Mouse (Mus musculus) embryonic facial prominence, embryonic 14.5 days (tissue): ENCODE results near the gene Sept4. TPM values are rescaled to one million over a fixed set of nuclear protein-coding genes. Genes with fewer than 3 reads are reported as not detected.

Source experiments
- ATAC-seq: fragments of 200-750 bp; cut with Nextera tagmentation; 2 replicates; pipeline ENCODE4 v1.8.0; 2017; ENCODE audit warnings: low read depth, moderate number of reproducible peaks, moderate TSS enrichment
- DNase-seq: peaks from one replicate; pipeline ENCODE4 v3.0.0-alpha.2; 2015; ENCODE audit warnings: low spot score
- H3K27ac ChIP-seq: fragments of 300-500 bp; sonication (generic); replicated peaks from 2 replicates; pipeline ENCODE4 v1.5.1; 2014; ENCODE audit warnings: low read depth, mild to moderate bottlenecking, low read length, moderate library complexity
- H3K27me3 ChIP-seq: fragments of 300-500 bp; sonication (generic); replicated peaks from 2 replicates; pipeline ENCODE4 v1.6.1; 2014; ENCODE audit warnings: low read length; ENCODE audit not compliant: control insufficient read depth, insufficient read depth
- H3K36me3 ChIP-seq: fragments of 300-500 bp; sonication (generic); 2 replicates; pipeline ENCODE4 v1.6.1; 2014; ENCODE audit warnings: low read length, mixed read lengths; ENCODE audit not compliant: control insufficient read depth, insufficient read depth
- H3K4me1 ChIP-seq: fragments of 300-500 bp; sonication (generic); 2 replicates; pipeline ENCODE4 v1.6.1; 2014; ENCODE audit warnings: antibody characterized with exemption, low read length; ENCODE audit not compliant: control insufficient read depth, insufficient read depth
- H3K4me2 ChIP-seq: fragments of 300-500 bp; sonication (generic); 2 replicates; pipeline ENCODE4 v1.6.1; 2014; ENCODE audit warnings: low read depth, mild to moderate bottlenecking, low read length, moderate library complexity, mixed read lengths
- H3K4me3 ChIP-seq: fragments of 300-500 bp; sonication (generic); 2 replicates; pipeline ENCODE4 v1.5.1; 2014; ENCODE audit warnings: low read depth, mild to moderate bottlenecking, low read length
- H3K9ac ChIP-seq: fragments of 300-500 bp; sonication (generic); 2 replicates; pipeline ENCODE4 v1.6.1; 2014; ENCODE audit warnings: low read depth, mild to moderate bottlenecking, low read length, moderate library complexity, mixed read lengths
- H3K9me3 ChIP-seq: fragments of 300-500 bp; sonication (generic); 2 replicates; pipeline ENCODE4 v1.6.1; 2016; ENCODE audit warnings: low read length; ENCODE audit not compliant: control insufficient read depth
- WGBS: fragments of 180-500 bp; shearing (Covaris S2); extraction: QIAGEN DNeasy Blood & Tissue Kit; methylation state at CpG from one replicate; pipeline ENCODE4 v1.1.7; 2014; 5-methylcytosine and 5-hydroxymethylcytosine counted together
- polyA plus RNA-seq: library from polyadenylated mRNA; unstranded; fragments of >200 nt; fragmentation: Nextera tagmentation; extraction: Ambion mirVana; gene quantifications from 2 replicates; pipeline ENCODE4 v1.2.1, GENCODE M21; 2014

Sept4 gene
- polyA plus RNA-seq, 1 experiment from 2014 or later = 42.2 TPM

DNA sequence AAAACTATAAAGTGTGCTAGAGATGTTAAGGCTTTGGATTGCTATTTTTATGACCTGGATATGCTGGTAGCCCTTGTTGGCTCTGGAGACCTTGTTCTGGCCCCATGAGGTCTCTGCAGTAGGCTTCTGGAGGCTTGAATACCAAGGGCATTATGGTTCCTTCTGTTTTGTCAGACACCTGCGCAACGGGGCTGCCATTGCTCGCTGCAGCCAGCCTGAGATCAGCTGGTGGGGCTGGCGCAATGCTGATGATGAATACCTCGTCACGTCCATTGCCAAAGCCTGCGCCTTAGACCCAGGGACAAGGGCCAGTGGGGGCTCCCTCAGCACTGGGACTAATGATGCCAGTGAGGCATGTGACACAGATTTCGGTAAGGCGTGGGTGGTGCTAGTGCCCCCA, 33.5 kb downstream of the Sept4 start:
- H3K4me1 ChIP-seq = no peaks in the 10 kb centered on the region
- no peaks in the 10 kb centered on the region for H3K9me3 ChIP-seq
- H3K27ac ChIP-seq = no peak overlapping the region
- DNase-seq = no peak
- ATAC-seq = no peak
- peaks cover 100% of the 10 kb centered on the region for H3K36me3 ChIP-seq
- H3K27me3 ChIP-seq = no peaks in the 10 kb centered on the region
- no peak overlapping the region for H3K4me3 ChIP-seq
- no peak overlapping the region for H3K4me2 ChIP-seq
- no peak overlapping the region for H3K9ac ChIP-seq
- WGBS = 93% methylated on average over 9 of the region's 9 CpGs

GRCm38 (mm10) chr11:87603571-87603970, 34.9 kb downstream of the Sept4 start:
- ATAC-seq (no peak), DNase-seq (no peak)
- Histone ChIP-seq H3K4me1 (no peaks in the 10 kb centered on the region), H3K9me3 (no peaks in the 10 kb centered on the region), H3K4me3 (no peak overlapping the region), H3K27me3 (no peaks in the 10 kb centered on the region), H3K9ac (no peak overlapping the region), H3K27ac (no peak overlapping the region), H3K36me3 (peaks cover 100% of the 10 kb centered on the region), H3K4me2 (no peak overlapping the region)
- WGBS = 94% methylated on average over 2 of the region's 2 CpGs

DNA sequence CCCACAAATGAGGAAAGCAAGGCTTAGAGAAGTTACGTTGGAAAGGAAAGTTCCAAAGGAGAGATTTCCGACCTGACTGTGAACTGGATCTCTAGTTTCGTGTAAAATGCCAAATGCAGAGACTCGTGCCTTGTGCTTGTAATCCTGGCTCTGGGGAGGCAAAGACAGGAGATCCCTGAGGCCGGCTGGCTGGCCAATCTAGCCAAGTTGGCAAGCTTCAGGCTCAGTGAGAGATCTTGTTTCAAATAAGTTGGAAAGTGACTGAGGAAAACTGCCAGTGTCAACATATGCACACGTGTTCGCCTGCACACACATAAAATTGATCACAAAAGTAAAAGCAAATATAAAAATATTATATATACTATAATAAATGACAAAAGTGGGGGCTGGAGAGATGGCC, 40.6 kb downstream of the Sept4 start:
- Histone ChIP-seq H3K36me3 (peaks cover 98% of the 10 kb centered on the region), H3K4me2 (no peak overlapping the region), H3K9me3 (no peaks in the 10 kb centered on the region), H3K9ac (no peak overlapping the region), H3K4me3 (no peak overlapping the region), H3K4me1 (no peaks in the 10 kb centered on the region), H3K27me3 (no peaks in the 10 kb centered on the region), H3K27ac (no peak overlapping the region)
- WGBS = 76% methylated on average over 7 of the region's 7 CpGs
- DNase-seq = peak; percentile 40
- ATAC-seq = no peak

DNA sequence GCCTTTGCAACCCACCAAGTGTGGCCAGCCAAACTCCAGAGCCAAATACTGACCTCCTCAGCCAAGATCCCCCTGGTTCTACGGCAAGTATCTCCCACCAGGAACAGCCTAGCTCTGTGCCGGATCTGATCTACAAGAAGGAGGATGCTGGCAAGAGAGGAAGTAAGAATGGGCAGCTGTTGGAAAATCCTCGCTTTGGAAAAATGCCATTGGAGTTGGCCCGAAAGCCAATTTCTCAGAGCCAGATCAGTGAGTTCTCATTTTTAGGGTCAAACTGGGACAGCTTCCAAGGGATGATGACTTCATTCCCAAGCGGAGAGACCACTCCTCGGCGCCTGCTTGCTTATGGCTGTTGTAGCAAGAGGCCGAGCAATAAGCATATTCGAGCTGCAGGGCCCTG, 42.8 kb downstream of the Sept4 start:
- no peaks in the 10 kb centered on the region for H3K9me3 ChIP-seq
- no peak overlapping the region for H3K27ac ChIP-seq
- DNase-seq (no peak), ATAC-seq (no peak)
- peaks cover 98% of the 10 kb centered on the region for H3K36me3 ChIP-seq
- no peak overlapping the region for H3K4me2 ChIP-seq
- 91% methylated on average over 9 of the region's 9 CpGs for WGBS
- no peak overlapping the region for H3K9ac ChIP-seq
- H3K4me1 ChIP-seq = no peaks in the 10 kb centered on the region
- no peaks in the 10 kb centered on the region for H3K27me3 ChIP-seq
- no peak overlapping the region for H3K4me3 ChIP-seq

DNA sequence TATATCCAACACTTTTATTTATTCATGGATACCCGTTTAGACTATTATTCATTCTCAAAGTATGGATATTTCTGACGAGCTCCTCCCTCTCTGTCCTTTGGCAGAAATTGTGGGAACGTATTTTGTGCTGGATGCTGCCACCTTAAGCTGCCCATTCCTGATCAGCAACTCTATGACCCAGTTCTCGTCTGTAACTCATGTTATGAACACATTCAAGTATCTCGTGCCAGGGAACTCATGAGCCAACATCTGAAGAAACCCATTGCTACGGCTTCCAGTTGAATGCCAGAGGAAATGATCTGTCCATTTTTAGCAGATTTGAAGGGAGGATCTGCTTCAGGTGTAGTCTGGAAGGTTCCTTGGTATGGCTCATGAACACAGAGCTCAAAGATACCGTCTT, 45.3 kb downstream of the Sept4 start:
- no peak overlapping the region for H3K4me2 ChIP-seq
- DNase-seq (no peak), ATAC-seq (no peak)
- H3K27me3 ChIP-seq = no peaks in the 10 kb centered on the region
- peaks cover 91% of the 10 kb centered on the region for H3K36me3 ChIP-seq
- H3K27ac ChIP-seq = no peak overlapping the region
- no peak overlapping the region for H3K9ac ChIP-seq
- H3K9me3 ChIP-seq = no peaks in the 10 kb centered on the region
- H3K4me1 ChIP-seq = no peaks in the 10 kb centered on the region
- no peak overlapping the region for H3K4me3 ChIP-seq
- 96% methylated on average over 7 of the region's 7 CpGs for WGBS

DNA sequence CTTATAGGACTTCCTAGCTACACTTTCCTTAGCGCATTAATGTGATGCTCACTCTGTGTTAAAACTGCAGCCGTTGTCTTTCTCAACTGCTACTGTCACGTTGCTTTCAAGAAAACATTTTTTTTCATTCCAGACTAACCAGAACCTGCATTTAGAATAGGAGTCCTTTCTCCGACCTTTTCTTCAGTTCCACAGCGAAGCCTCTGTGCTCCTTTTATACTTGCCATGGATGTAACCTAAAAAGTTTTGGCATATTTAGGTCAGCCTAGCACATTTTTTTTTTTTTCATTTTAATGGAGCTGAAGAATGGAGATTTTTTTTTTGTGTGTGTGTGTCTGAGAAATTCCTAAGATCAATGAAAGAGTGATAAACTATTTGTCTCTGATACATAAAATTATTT, 46.8 kb downstream of the Sept4 start:
- no peak overlapping the region for H3K9ac ChIP-seq
- peaks cover 77% of the 10 kb centered on the region for H3K36me3 ChIP-seq
- 88% methylated on average over 5 of the region's 5 CpGs for WGBS
- no peaks in the 10 kb centered on the region for H3K27me3 ChIP-seq
- H3K4me3 ChIP-seq = no peak overlapping the region
- no peaks in the 10 kb centered on the region for H3K9me3 ChIP-seq
- ATAC-seq (no peak), DNase-seq (no peak)
- no peaks in the 10 kb centered on the region for H3K4me1 ChIP-seq
- H3K27ac ChIP-seq = no peak overlapping the region
- H3K4me2 ChIP-seq = no peak overlapping the region

- Histone ChIP-seq H3K36me3 (peaks cover 73% of the 10 kb centered on the region), H3K4me1 (no peaks in the 10 kb centered on the region), H3K4me3 (no peak overlapping the region), H3K4me2 (no peak overlapping the region), H3K27me3 (no peaks in the 10 kb centered on the region), H3K9me3 (no peaks in the 10 kb centered on the region), H3K27ac (no peak overlapping the region), H3K9ac (no peak overlapping the region)
- DNase-seq = no peak
- 95% methylated on average over 2 of the region's 2 CpGs for WGBS
- ATAC-seq = no peak
Measured at GRCm38 (mm10) chr11:87615952-87616351, 47.2 kb downstream of the Sept4 start.

DNA sequence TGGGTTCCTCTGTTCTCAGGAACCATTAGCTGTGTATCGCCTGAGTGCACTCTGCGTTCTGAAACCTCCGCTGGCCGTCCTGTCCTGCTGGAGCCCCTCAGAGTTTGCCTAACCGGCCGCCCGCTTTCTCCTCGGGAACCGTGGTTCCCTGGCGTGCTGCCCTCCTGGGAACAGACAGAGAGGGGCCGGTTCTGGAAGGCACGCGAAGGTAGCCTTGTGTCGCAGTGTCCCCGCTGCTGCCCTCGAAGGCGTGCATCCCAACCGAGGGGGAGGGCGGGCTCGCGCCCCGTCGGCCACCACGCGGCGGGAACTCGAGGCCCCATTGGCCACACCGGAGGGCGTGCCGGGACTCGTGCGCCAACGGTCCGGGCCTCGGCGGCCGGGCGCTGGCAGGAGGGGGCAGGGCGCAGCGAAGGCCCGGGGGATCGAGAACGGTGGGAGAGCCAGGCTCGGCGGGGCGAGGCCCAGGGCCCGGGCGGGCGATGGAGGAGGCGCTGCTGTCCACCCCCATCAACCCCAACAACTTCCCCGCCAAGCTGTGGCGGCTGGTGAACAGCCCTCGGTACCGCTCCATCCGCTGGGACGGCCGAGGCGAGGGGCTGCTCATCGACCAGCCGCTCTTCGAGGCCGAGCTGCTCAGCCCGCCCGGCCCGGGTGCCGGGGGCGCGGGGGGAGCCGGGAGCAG, 48.2 kb downstream of the Sept4 start, which contains the start of gene Hsf5:
TSS of gene Hsf5 (plus strand) at position 375 of the 685 bp plus-strand sequence.
- no peak within 1 kb of the TSS for H3K4me2 ChIP-seq
- ATAC-seq (no peak), DNase-seq (no peak)
- H3K36me3 ChIP-seq = peaks cover 64% of the 10 kb centered on the region
- H3K4me1 ChIP-seq = no peaks in the 10 kb centered on the region
- no peaks in the 10 kb centered on the region for H3K9me3 ChIP-seq
- WGBS = 94% methylated on average over 26 of the region's 69 CpGs
- no peak within 1 kb of the TSS for H3K27ac ChIP-seq
- no peaks in the 10 kb centered on the region for H3K27me3 ChIP-seq
- no peak within 1 kb of the TSS for H3K4me3 ChIP-seq
- no peak within 1 kb of the TSS for H3K9ac ChIP-seq

- ATAC-seq = no peak
- 95% methylated on average over 29 of the region's 32 CpGs for WGBS
Measured at GRCm38 (mm10) chr11:87617606-87618005, 48.9 kb downstream of the Sept4 start.

More at GRCm38 (mm10) chr11:87617606-87618005, 48.9 kb downstream of the Sept4 start:
- no peak overlapping the region for H3K4me2 ChIP-seq
- H3K4me1 ChIP-seq = no peaks in the 10 kb centered on the region
- no peak overlapping the region for H3K4me3 ChIP-seq
- H3K9me3 ChIP-seq = no peaks in the 10 kb centered on the region
- no peak overlapping the region for H3K27ac ChIP-seq
- no peak for DNase-seq
- peaks cover 57% of the 10 kb centered on the region for H3K36me3 ChIP-seq
- no peak overlapping the region for H3K9ac ChIP-seq
- no peaks in the 10 kb centered on the region for H3K27me3 ChIP-seq
